Mouse (Mus musculus) inflammation-experienced regulatory T-cells, adult 6 months (primary cell): Measurements from ENCODE around the gene 3830417A13Rik. TPM values are rescaled to one million over a fixed set of nuclear protein-coding genes. Genes with fewer than 3 reads are reported as not detected.

Source experiments
- ATAC-seq: one replicate; pipeline ENCODE4 v1.8.0; 2017
- polyA plus RNA-seq, 3 experiments: library from polyadenylated mRNA; unstranded; fragments of 100-300 nt; shearing (Covaris generic); gene quantifications; one replicate each; pipeline ENCODE4 v1.2.1; 2017

Gene 3830417A13Rik
- polyA plus RNA-seq = not detected

- ATAC-seq = no peak
These were observed at the start of gene 3830417A13Rik for GRCm38 (mm10) chrX:64173248-64173647. TSS of gene 3830417A13Rik (plus strand) at chrX:64173548.

- ATAC-seq = no peak
These were observed 21.2 kb upstream of the 3830417A13Rik start, which contains the start of gene Gm6760 for GRCm38 (mm10) chrX:64152098-64152497. TSS of gene Gm6760 (minus strand) at chrX:64152198.

- ATAC-seq = no peak
These were observed 7.9 kb downstream of the 3830417A13Rik start for GRCm38 (mm10) chrX:64181246-64181645.

Other genes with a start within 250 kb of the 3830417A13Rik start
- not detected for gene Gm6760, start 21.4 kb upstream of the 3830417A13Rik start, polyA plus RNA-seq
- gene Slitrk4, start 103.4 kb downstream of the 3830417A13Rik start, polyA plus RNA-seq = not detected